Mouse (Mus musculus) spleen, adult 2 months (tissue): ENCODE results near the gene Cfap97d1.

Experiments
- CTCF ChIP-seq: fragments of 200-500 bp; IDR thresholded peaks from 2 replicates; pipeline ENCODE4 v1.5.1; 2011; ENCODE audit warnings: mild to moderate bottlenecking, inconsistent platforms; ENCODE audit not compliant: insufficient read depth, insufficient read length, insufficient replicate concordance; ENCODE audit errors: extremely low read depth
- POLR2A ChIP-seq: fragments of 200-500 bp; IDR thresholded peaks from 2 replicates; pipeline ENCODE4 v1.6.1; 2011; ENCODE audit warnings: low read depth, low read length, inconsistent platforms

DNA sequence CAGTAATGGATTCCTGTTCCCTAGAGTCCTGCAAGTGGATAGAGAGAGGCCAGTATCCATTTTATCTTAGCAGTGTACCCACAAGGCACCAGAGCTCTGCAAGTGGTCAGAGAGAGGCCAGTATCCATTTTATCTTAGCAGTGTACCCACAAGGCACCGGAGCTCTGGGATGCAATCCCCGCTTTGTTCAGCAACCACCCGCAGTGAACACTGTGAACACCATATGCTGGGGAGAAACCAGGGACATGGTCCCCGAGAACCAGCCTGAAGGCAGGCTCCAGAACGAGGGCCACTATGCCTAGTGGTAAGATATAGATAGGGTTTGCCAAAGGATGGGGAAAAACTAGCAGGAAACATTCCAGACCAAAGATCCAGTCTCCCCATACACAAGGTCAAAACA, 4.9 kb upstream of the Cfap97d1 start:
- TF ChIP-seq CTCF, result no peak
- no peak for TF ChIP-seq POLR2A
